Mouse (Mus musculus) C2C12 (cell line): ENCODE data around the gene Smo.

Experiments used
- CTCF ChIP-seq: IDR thresholded peaks from one replicate; pipeline ENCODE4 v1.5.1; 2011; ENCODE audit not compliant: control insufficient read depth, insufficient read depth, insufficient read length
- FOSL1 ChIP-seq: IDR thresholded peaks from one replicate; pipeline ENCODE4 v1.8.0; 2011; ENCODE audit warnings: mild to moderate bottlenecking, low read length; ENCODE audit not compliant: poor library complexity, insufficient read depth, severe bottlenecking
- MAX ChIP-seq: IDR thresholded peaks from one replicate; pipeline ENCODE4 v1.6.1; 2011; ENCODE audit warnings: mild to moderate bottlenecking, control low read depth
- MYOD1 ChIP-seq: IDR thresholded peaks from one replicate; pipeline ENCODE4 v1.6.1; 2011; ENCODE audit warnings: low read depth; ENCODE audit not compliant: control insufficient read depth, insufficient read length
- MYOG ChIP-seq: IDR thresholded peaks from one replicate; pipeline ENCODE4 v1.6.1; 2011; ENCODE audit not compliant: control insufficient read depth, insufficient read length; ENCODE audit errors: extremely low read depth
- USF1 ChIP-seq: IDR thresholded peaks from one replicate; pipeline ENCODE4 v1.6.1; 2011; ENCODE audit warnings: low read depth, mild to moderate bottlenecking, control low read depth, moderate library complexity

GRCm38 (mm10) chr6:29761282-29761681, 26.0 kb downstream of the Smo start:
- TF ChIP-seq CTCF (no peak), MYOD1 (no peak), MAX (no peak), FOSL1 (no peak), MYOG (no peak), USF1 (no peak)
